23 mouse cellular contexts compared by ENCODE assay signal in the genomic region with DNA sequence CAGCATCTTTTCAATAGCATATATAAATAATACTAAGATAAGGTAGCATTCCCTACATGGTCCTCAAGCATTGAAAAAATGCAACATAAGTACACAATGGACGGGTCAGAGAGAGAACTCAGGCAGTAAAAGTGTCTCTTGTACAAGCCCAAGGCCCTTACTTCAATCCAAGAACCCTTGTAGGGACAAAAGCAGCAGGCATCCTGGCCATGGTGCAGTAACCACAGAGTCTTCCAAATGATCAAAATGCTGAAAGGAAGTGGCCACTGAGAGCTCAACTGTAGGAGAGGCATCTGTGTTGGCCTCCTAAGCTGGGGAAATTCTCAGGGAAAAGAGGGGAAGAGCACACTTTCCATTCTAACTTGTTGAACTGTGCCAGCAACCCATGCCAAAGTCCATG.
"Had no signal": no experiment of that assay in that cellular context is flagged by ENCODE, and none has a peak within 500 bp of the region (broad histone marks: within the 10 kb centered on the region; RNA-seq: fewer than 3 reads in every experiment).

No protein-coding gene starts in this region.

- DNase-seq: gastrocnemius, adult 2 months; gastrocnemius, postnatal 10 days; gastrocnemius, postnatal 25 days; heart, postnatal 10 days; heart, postnatal 4 days; kidney, adult 18-20 months; kidney, adult 8-10 months; kidney, postnatal 10 days; kidney, postnatal 25 days; kidney, postnatal 4 days; liver; liver, embryonic 13.5 days; liver, postnatal 0 days had no signal

- H3K4me3 ChIP-seq: gastrocnemius, adult 2 months; heart, embryonic 10.5 days; heart, embryonic 12.5 days; hindbrain, embryonic 10.5 days; hindbrain, embryonic 12.5 days; intestine, embryonic 15.5 days; layer of hippocampus, adult 2 months; limb, embryonic 10.5 days; limb, embryonic 12.5 days; liver, embryonic 13.5 days; liver, embryonic 15.5 days had no signal

- H3K27ac ChIP-seq: gastrocnemius, adult 2 months; heart, embryonic 10.5 days; hindbrain, embryonic 10.5 days; hindbrain, embryonic 12.5 days; hindbrain, embryonic 14.5 days; intestine, embryonic 15.5 days; layer of hippocampus, adult 2 months; limb, embryonic 10.5 days; limb, embryonic 12.5 days; liver, embryonic 13.5 days; liver, embryonic 15.5 days had no signal
